Mouse (Mus musculus): ENCODE measurements around the gene Blvrb. TPM values are rescaled to one million over a fixed set of nuclear protein-coding genes. Genes with fewer than 3 reads are reported as not detected.

The Blvrb gene
- total and polyA plus RNA-seq, 3 experiments = 210 to 245 TPM; not detected in 1

- Histone ChIP-seq H3K4me1 (ENCODE audit: control insufficient read depth in 1 of 2, insufficient read depth in 2 of 2, low read length in 2 of 2) (0 out of 4 replicates have a peak, but pooled peaks cover 0 to under 1% of the 10 kb centered on the region in 2 experiments), H3K27ac (ENCODE audit: control insufficient read depth, low read depth, low read length) (no peak overlapping the region), H3K9me3 (replicated peaks; ENCODE audit: insufficient read depth, low read length) (no peaks in the 10 kb centered on the region), H3K79me2 (ENCODE audit: control insufficient read depth, insufficient read depth, low read length, poor library complexity) (no peaks in the 10 kb centered on the region), H3K36me3 (ENCODE audit: control insufficient read depth in 1 of 2, insufficient read depth in 2 of 2, low read length in 2 of 2) (no peaks in the 10 kb centered on the region), H3K4me3 (ENCODE audit: control insufficient read depth in 1 of 2, insufficient read depth in 1 of 2, low read depth in 2 of 2, low read length in 2 of 2) (no peak overlapping the region), H3K9ac (ENCODE audit: control insufficient read depth, low read depth, low read length, poor library complexity, severe bottlenecking) (no peak overlapping the region), H3K27me3 (ENCODE audit: control insufficient read depth in 1 of 2, insufficient read depth in 2 of 2, low read length in 2 of 2) (no peaks in the 10 kb centered on the region)
- DNase-seq (ENCODE audit: low read depth, low spot score) = no peak
- TF ChIP-seq ZC3H11A (IDR thresholded peaks at IDR 0.05; ENCODE audit: low read depth, low read length) (no peak), CHD1 (IDR thresholded peaks at IDR 0.05; ENCODE audit: low read depth, low read length) (no peak), MXI1 (IDR thresholded peaks at IDR 0.05; ENCODE audit: low read depth, low read length) (no peak), NRF1 (IDR thresholded peaks at IDR 0.05; ENCODE audit: insufficient read depth, low read depth, low read length, poor library complexity, severe bottlenecking) (no peak), MAX (IDR thresholded peaks at IDR 0.05; ENCODE audit: low read length) (no peak), ETS1 (IDR thresholded peaks at IDR 0.05; ENCODE audit: low read depth, low read length) (no peak), MYB (IDR thresholded peaks at IDR 0.05; ENCODE audit: low read depth, low read length) (no peak), MEF2A (IDR thresholded peaks at IDR 0.05; ENCODE audit: extremely low read depth, insufficient replicate concordance, low read depth, low read length, poor library complexity, severe bottlenecking) (no peak), TBP (IDR thresholded peaks at IDR 0.05; ENCODE audit: low read depth, low read length) (no peak), JUND (IDR thresholded peaks at IDR 0.05; ENCODE audit: low read depth, low read length) (no peak), USF1 (IDR thresholded peaks at IDR 0.05; ENCODE audit: low read depth, low read length) (no peak), MAFK (IDR thresholded peaks at IDR 0.05; ENCODE audit: borderline replicate concordance, low read depth, low read length) (no peak), EP300 (IDR thresholded peaks at IDR 0.05; ENCODE audit: low read depth in 1 of 2, low read length in 2 of 2) (no peak), E2F4 (IDR thresholded peaks at IDR 0.05; ENCODE audit: borderline replicate concordance, low read depth, low read length) (no peak), SMC3 (IDR thresholded peaks at IDR 0.05; ENCODE audit: low read depth, low read length) (no peak), GATA1 (IDR thresholded peaks at IDR 0.05; ENCODE audit: low read depth, low read length) (no peak), CHD2 (IDR thresholded peaks at IDR 0.05; ENCODE audit: low read length) (no peak)
Observed at GRCm38 (mm10) chr7:27501620-27502019, 53.8 kb downstream of the Blvrb start.

DNA sequence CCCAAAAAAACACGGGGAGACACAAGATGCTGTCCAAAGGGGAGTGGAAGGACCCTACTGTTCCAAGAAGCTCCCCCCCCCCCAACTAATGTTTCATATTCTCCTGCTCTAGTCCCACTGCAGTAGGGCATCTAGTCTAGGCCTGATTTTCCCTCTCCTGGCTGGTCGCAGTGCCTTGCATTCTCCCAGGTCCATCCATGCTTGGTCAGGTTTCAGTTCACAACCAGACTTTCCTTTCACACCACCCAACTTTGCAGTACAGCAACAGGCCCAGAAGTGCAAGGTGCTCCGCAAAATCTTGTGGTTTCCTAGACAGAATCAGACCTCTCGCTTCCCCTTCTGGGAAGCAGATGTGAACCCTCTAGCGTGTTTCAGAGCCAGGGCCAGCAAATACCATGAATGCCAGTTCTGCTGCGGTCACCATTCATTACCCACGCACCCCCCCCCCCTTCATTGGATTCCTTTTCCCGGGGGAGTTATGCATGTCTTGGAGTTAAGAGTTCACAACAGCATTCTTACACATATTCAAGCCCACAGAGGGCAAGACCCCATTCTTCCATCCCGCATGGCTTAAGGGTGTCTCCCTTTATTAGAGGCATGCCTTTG, 59.1 kb downstream of the Blvrb start:
- peak; percentile 40 for DNase-seq (ENCODE audit: low read depth, low spot score)
- Histone ChIP-seq H3K4me3 (ENCODE audit: control insufficient read depth in 1 of 2, insufficient read depth in 1 of 2, low read depth in 2 of 2, low read length in 2 of 2) (peak overlapping the region; percentile 2 to 84; a peak in 2 of 4 replicates), H3K9me3 (replicated peaks; ENCODE audit: insufficient read depth, low read length) (no peaks in the 10 kb centered on the region), H3K4me1 (ENCODE audit: control insufficient read depth in 1 of 2, insufficient read depth in 2 of 2, low read length in 2 of 2) (peaks cover 3 to 6% of the 10 kb centered on the region in 2 experiments; a peak in 3 of 4 replicates), H3K27ac (ENCODE audit: control insufficient read depth, low read depth, low read length) (no peak overlapping the region), H3K36me3 (ENCODE audit: control insufficient read depth in 1 of 2, insufficient read depth in 2 of 2, low read length in 2 of 2) (peaks cover 0 to 9% of the 10 kb centered on the region in 2 experiments; a peak in 2 of 4 replicates), H3K27me3 (ENCODE audit: control insufficient read depth in 1 of 2, insufficient read depth in 2 of 2, low read length in 2 of 2) (no peaks in the 10 kb centered on the region), H3K9ac (ENCODE audit: control insufficient read depth, low read depth, low read length, poor library complexity, severe bottlenecking) (peak overlapping the region; percentile 44), H3K79me2 (ENCODE audit: control insufficient read depth, insufficient read depth, low read length, poor library complexity) (no peaks in the 10 kb centered on the region; the same call in 1 of the 2 replicates)
- TF ChIP-seq ETS1 (IDR thresholded peaks at IDR 0.05; ENCODE audit: low read depth, low read length) (no peak), ZKSCAN1 (IDR thresholded peaks at IDR 0.05; ENCODE audit: low read depth, low read length) (no peak), UBTF (IDR thresholded peaks at IDR 0.05; ENCODE audit: borderline replicate concordance, insufficient read depth, low read depth, low read length) (no peak), CHD2 (IDR thresholded peaks at IDR 0.05; ENCODE audit: low read length) (no peak), BHLHE40 (IDR thresholded peaks at IDR 0.05; ENCODE audit: borderline replicate concordance, low read depth, low read length) (no peak), ELF1 (IDR thresholded peaks at IDR 0.05; ENCODE audit: low read depth, low read length) (no peak), MAZ (IDR thresholded peaks at IDR 0.05; ENCODE audit: low read depth, low read length) (no peak), MYC (IDR thresholded peaks at IDR 0.05; ENCODE audit: low read depth, low read length) (no peak), CHD1 (IDR thresholded peaks at IDR 0.05; ENCODE audit: low read depth, low read length) (no peak), MAX (IDR thresholded peaks at IDR 0.05; ENCODE audit: low read length) (no peak), SMC3 (IDR thresholded peaks at IDR 0.05; ENCODE audit: low read depth, low read length) (no peak), ZMIZ1 (IDR thresholded peaks at IDR 0.05; ENCODE audit: low read depth, low read length) (no peak), GATA1 (IDR thresholded peaks at IDR 0.05; ENCODE audit: low read depth, low read length) (no peak), CTCF (IDR thresholded peaks at IDR 0.05 in 2 of 3, conservative IDR thresholded peaks at IDR 0.05 in 1 of 3; ENCODE audit: control insufficient read depth in 1 of 3, insufficient read depth in 1 of 3, low read depth in 2 of 3, low read length in 3 of 3, poor library complexity in 1 of 3, severe bottlenecking in 1 of 3) (no peak), HCFC1 (IDR thresholded peaks at IDR 0.05; ENCODE audit: low read depth, low read length) (no peak), POLR2AphosphoS5 (IDR thresholded peaks at IDR 0.05; ENCODE audit: borderline replicate concordance, low read depth, low read length) (no peak), RCOR1 (IDR thresholded peaks at IDR 0.05; ENCODE audit: low read depth, low read length) (no peak), NELFE (IDR thresholded peaks at IDR 0.05; ENCODE audit: low read depth, low read length) (no peak), SIN3A (IDR thresholded peaks at IDR 0.05; ENCODE audit: low read length) (no peak)
